Mouse (Mus musculus) midbrain, embryonic 14.5 days (tissue): ENCODE data around the gene Zfp444. TPM values are rescaled to one million over a fixed set of nuclear protein-coding genes. Genes with fewer than 3 reads are reported as not detected.

ENCODE experiments used
- ATAC-seq: fragments of 200-750 bp; cut with Nextera tagmentation; 2 replicates; pipeline ENCODE4 v1.8.0; 2017; ENCODE audit warnings: moderate number of reproducible peaks, moderate library complexity; ENCODE audit not compliant: low FRiP score, low TSS enrichment
- DNase-seq: peaks from one replicate; pipeline ENCODE4 v3.0.0-alpha.2; 2015
- H3K27ac ChIP-seq: fragments of 300-500 bp; sonication (generic); replicated peaks from 2 replicates; pipeline ENCODE4 v1.5.1; 2014; ENCODE audit warnings: mild to moderate bottlenecking, low read depth, low read length, moderate library complexity
- H3K27me3 ChIP-seq: fragments of 300-500 bp; sonication (generic); 2 replicates; pipeline ENCODE4 v1.6.1; 2014; ENCODE audit warnings: low read length, control low read depth, mixed read lengths; ENCODE audit not compliant: control insufficient read depth, insufficient read depth
- H3K36me3 ChIP-seq: fragments of 300-500 bp; sonication (generic); 2 replicates; pipeline ENCODE4 v1.6.1; 2014; ENCODE audit warnings: low read length, control low read depth; ENCODE audit not compliant: control insufficient read depth, insufficient read depth
- H3K4me1 ChIP-seq: fragments of 300-500 bp; sonication (generic); 2 replicates; pipeline ENCODE4 v1.6.1; 2014; ENCODE audit warnings: mild to moderate bottlenecking, antibody characterized with exemption, low read length, control low read depth; ENCODE audit not compliant: control insufficient read depth, insufficient read depth
- H3K4me2 ChIP-seq: fragments of 300-500 bp; sonication (generic); 2 replicates; pipeline ENCODE4 v1.6.1; 2014; ENCODE audit warnings: mild to moderate bottlenecking, low read length, moderate library complexity
- H3K4me3 ChIP-seq: fragments of 300-500 bp; sonication (generic); replicated peaks from 2 replicates; pipeline ENCODE4 v1.5.1; 2014; ENCODE audit warnings: low read depth, low read length
- H3K9ac ChIP-seq: fragments of 300-500 bp; sonication (generic); replicated peaks from 2 replicates; pipeline ENCODE4 v1.6.1; 2014; ENCODE audit warnings: mild to moderate bottlenecking, low read length, moderate library complexity
- H3K9me3 ChIP-seq: fragments of 300-500 bp; sonication (generic); 2 replicates; pipeline ENCODE4 v1.6.1; 2016; ENCODE audit warnings: low read length, control low read depth, mixed read lengths; ENCODE audit not compliant: control insufficient read depth
- WGBS: fragments of 180-500 bp; shearing (Covaris S2); extraction: QIAGEN DNeasy Blood & Tissue Kit; methylation state at CpG from one replicate; pipeline ENCODE4 v1.1.7; 2014; 5-methylcytosine and 5-hydroxymethylcytosine counted together
- polyA plus RNA-seq: library from polyadenylated mRNA; unstranded; fragments of >200 nt; fragmentation: Nextera tagmentation; extraction: Ambion mirVana; gene quantifications from 2 replicates; pipeline ENCODE4 v1.2.1, GENCODE M21; 2014

The Zfp444 gene
- polyA plus RNA-seq, 1 experiment from 2014 or later: 94.7 TPM

- no peaks in the 10 kb centered on the region for H3K27me3 ChIP-seq
- peak within 1 kb of the TSS; percentile 93 for H3K9ac ChIP-seq
- peak within 1 kb of the TSS; percentile 78 for H3K4me3 ChIP-seq
- peak; percentile 99 for DNase-seq
- ATAC-seq: peak; percentile 97
- WGBS: under 1% methylated on average over 54 of the region's 54 CpGs
- H3K4me2 ChIP-seq: peak within 1 kb of the TSS; percentile 94
- no peaks in the 10 kb centered on the region for H3K9me3 ChIP-seq
- peaks cover 10% of the 10 kb centered on the region for H3K4me1 ChIP-seq
- H3K27ac ChIP-seq: peak within 1 kb of the TSS; percentile 94
- no peaks in the 10 kb centered on the region for H3K36me3 ChIP-seq
Observed at GRCm38 (mm10) chr7:6155901-6156411, 16.1 kb upstream of the Zfp444 start, which contains the start of gene Zfp787. TSS of gene Zfp787 (minus strand) at chr7:6155997.

- Histone ChIP-seq H3K4me2 (peak overlapping the region; percentile 58), H3K36me3 (no peaks in the 10 kb centered on the region), H3K9ac (peak overlapping the region; percentile 93), H3K27ac (0 out of 2 replicates have a peak overlapping the region, but pooled peaks have one; percentile 94), H3K9me3 (no peaks in the 10 kb centered on the region), H3K27me3 (no peaks in the 10 kb centered on the region), H3K4me1 (peaks cover 10% of the 10 kb centered on the region), H3K4me3 (peak overlapping the region; percentile 78)
- no peak for DNase-seq
- WGBS: 72% methylated on average over 9 of the region's 9 CpGs
- no peak for ATAC-seq
Observed at GRCm38 (mm10) chr7:6156901-6157472, 15.0 kb upstream of the Zfp444 start.

GRCm38 (mm10) chr7:6157479-6157878, 14.5 kb upstream of the Zfp444 start:
- no peak overlapping the region for H3K9ac ChIP-seq
- no peak overlapping the region for H3K4me2 ChIP-seq
- H3K27me3 ChIP-seq: no peaks in the 10 kb centered on the region
- H3K4me1 ChIP-seq: peaks cover 10% of the 10 kb centered on the region
- ATAC-seq (no peak), DNase-seq (no peak)
- 91% methylated on average over 1 of the region's 1 CpGs for WGBS
- no peak overlapping the region for H3K27ac ChIP-seq
- H3K4me3 ChIP-seq: no peak overlapping the region
- H3K9me3 ChIP-seq: no peaks in the 10 kb centered on the region
- no peaks in the 10 kb centered on the region for H3K36me3 ChIP-seq

- Histone ChIP-seq H3K4me3 (no peak overlapping the region), H3K4me1 (peaks cover 3% of the 10 kb centered on the region), H3K27ac (no peak overlapping the region), H3K9me3 (no peaks in the 10 kb centered on the region), H3K27me3 (no peaks in the 10 kb centered on the region), H3K36me3 (no peaks in the 10 kb centered on the region), H3K4me2 (no peak overlapping the region), H3K9ac (no peak overlapping the region)
- 92% methylated on average over 3 of the region's 3 CpGs for WGBS
- DNase-seq: no peak
- ATAC-seq: no peak
Observed at GRCm38 (mm10) chr7:6159604-6160003, 12.4 kb upstream of the Zfp444 start.

GRCm38 (mm10) chr7:6161541-6161940, 10.5 kb upstream of the Zfp444 start:
- no peaks in the 10 kb centered on the region for H3K27me3 ChIP-seq
- ATAC-seq (no peak), DNase-seq (no peak)
- H3K4me2 ChIP-seq: no peak overlapping the region
- H3K4me1 ChIP-seq: no peaks in the 10 kb centered on the region; the same call in 1 of the 2 replicates
- no peaks in the 10 kb centered on the region for H3K9me3 ChIP-seq
- no peak overlapping the region for H3K4me3 ChIP-seq
- no peaks in the 10 kb centered on the region for H3K36me3 ChIP-seq
- no peak overlapping the region for H3K27ac ChIP-seq
- H3K9ac ChIP-seq: no peak overlapping the region
- WGBS: 65% methylated on average over 3 of the region's 3 CpGs

- no peak overlapping the region for H3K4me2 ChIP-seq
- no peaks in the 10 kb centered on the region for H3K4me1 ChIP-seq
- no peaks in the 10 kb centered on the region for H3K27me3 ChIP-seq
- DNase-seq (no peak), ATAC-seq (no peak)
- 75% methylated on average over 4 of the region's 4 CpGs for WGBS
- H3K4me3 ChIP-seq: no peak overlapping the region
- H3K27ac ChIP-seq: no peak overlapping the region
- no peak overlapping the region for H3K9ac ChIP-seq
- H3K36me3 ChIP-seq: no peaks in the 10 kb centered on the region
- no peaks in the 10 kb centered on the region for H3K9me3 ChIP-seq
Observed at GRCm38 (mm10) chr7:6162172-6162571, 9.9 kb upstream of the Zfp444 start.

DNA sequence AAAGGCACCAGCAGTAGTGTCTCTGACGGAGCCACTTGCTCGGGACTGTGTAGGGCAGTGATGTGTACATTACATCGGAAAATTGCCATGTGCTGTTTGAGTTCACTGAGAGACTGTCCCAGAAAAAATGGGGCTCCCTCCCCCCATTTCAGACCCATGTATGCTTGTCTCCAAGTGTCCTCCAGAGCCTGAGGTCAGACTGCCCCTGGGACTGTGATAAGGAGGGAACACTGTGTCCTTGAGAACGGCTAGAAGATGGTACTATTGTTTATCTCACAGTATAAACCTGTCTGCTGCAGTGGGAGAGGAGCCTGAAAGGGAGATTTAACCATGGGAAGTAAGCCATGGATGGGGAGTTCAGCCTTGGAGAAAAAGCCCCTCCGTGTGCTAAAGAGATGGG, 7.4 kb upstream of the Zfp444 start:
- no peaks in the 10 kb centered on the region for H3K36me3 ChIP-seq
- H3K9me3 ChIP-seq: no peaks in the 10 kb centered on the region
- no peak overlapping the region for H3K9ac ChIP-seq
- H3K27ac ChIP-seq: no peak overlapping the region
- WGBS: 74% methylated on average over 5 of the region's 5 CpGs
- no peaks in the 10 kb centered on the region for H3K27me3 ChIP-seq
- DNase-seq: no peak
- no peak for ATAC-seq
- no peak overlapping the region for H3K4me3 ChIP-seq
- H3K4me1 ChIP-seq: no peaks in the 10 kb centered on the region
- no peak overlapping the region for H3K4me2 ChIP-seq

- Histone ChIP-seq H3K4me2 (no peak overlapping the region), H3K9me3 (no peaks in the 10 kb centered on the region)
Observed at GRCm38 (mm10) chr7:6169403-6169802, 2.6 kb upstream of the Zfp444 start.

DNA sequence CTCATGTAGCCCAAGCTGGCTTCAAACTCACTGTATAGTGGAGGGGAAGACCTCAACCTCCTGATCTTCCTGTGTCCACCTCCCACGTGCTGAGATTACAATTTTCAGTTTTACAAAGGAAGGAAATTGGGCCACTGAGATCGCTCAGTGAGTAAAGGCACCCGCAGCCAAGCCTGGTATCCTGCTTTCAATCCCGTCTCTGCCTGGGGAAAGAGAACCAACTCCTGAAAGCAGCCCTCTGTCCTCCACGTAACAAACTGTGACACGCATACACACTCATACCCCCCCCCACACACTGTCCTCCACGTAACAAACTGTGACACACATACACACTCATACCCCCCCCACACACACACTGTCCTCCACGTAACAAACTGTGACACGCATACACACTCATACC, 1.6 kb upstream of the Zfp444 start:
- Histone ChIP-seq H3K27ac (no peak overlapping the region), H3K9me3 (no peaks in the 10 kb centered on the region), H3K27me3 (no peaks in the 10 kb centered on the region), H3K4me2 (no peak overlapping the region), H3K4me1 (0 out of 2 replicates have a peak, but pooled peaks cover 3% of the 10 kb centered on the region), H3K9ac (no peak overlapping the region), H3K36me3 (peaks cover 4% of the 10 kb centered on the region; the same call in 1 of the 2 replicates), H3K4me3 (no peak overlapping the region)
- no peak for DNase-seq
- ATAC-seq: no peak
- 85% methylated on average over 9 of the region's 9 CpGs for whole genome bisulfite sequencing

More at GRCm38 (mm10) chr7:6169403-6169802, 2.6 kb upstream of the Zfp444 start:
- 70% methylated on average over 3 of the region's 3 CpGs for WGBS
- no peaks in the 10 kb centered on the region for H3K36me3 ChIP-seq
- DNase-seq (no peak), ATAC-seq (no peak)
- no peak overlapping the region for H3K9ac ChIP-seq
- 0 out of 2 replicates have a peak, but pooled peaks cover 3% of the 10 kb centered on the region for H3K4me1 ChIP-seq
- no peak overlapping the region for H3K4me3 ChIP-seq
- H3K27me3 ChIP-seq: no peaks in the 10 kb centered on the region
- H3K27ac ChIP-seq: no peak overlapping the region
